Mouse (Mus musculus): ENCODE measurements around the gene Adarb2. TPM values are rescaled to one million over a fixed set of nuclear protein-coding genes. Genes with fewer than 3 reads are reported as not detected.

The Adarb2 gene
- polyA plus RNA-seq, 1 experiment from 2014 or later, result 0.15 TPM

GRCm38 (mm10) chr13:8729972-8730645 is 527.4 kb downstream of the Adarb2 start:
- 79% methylated on average over 10 of the region's 10 CpGs for WGBS
- Histone ChIP-seq H3K27ac (replicated peaks in 1 of 2; ENCODE audit: control insufficient read depth in 1 of 2, insufficient read depth in 1 of 2, low read depth in 2 of 2, low read length in 2 of 2) (no peak overlapping the region), H3K27me3 (ENCODE audit: control insufficient read depth, insufficient read depth, low read length) (no peaks in the 10 kb centered on the region), H3K4me2 (ENCODE audit: low read length) (no peak overlapping the region), H3K4me1 (ENCODE audit: control insufficient read depth in 2 of 2, insufficient read depth in 2 of 2, low read length in 2 of 2) (no peaks in the 10 kb centered on the region), H3K36me3 (ENCODE audit: control insufficient read depth, insufficient read depth, low read length) (no peaks in the 10 kb centered on the region), H3K9me3 (ENCODE audit: control insufficient read depth, low read length) (no peaks in the 10 kb centered on the region), H3K9ac (ENCODE audit: low read length) (no peak overlapping the region), H3K4me3 (ENCODE audit: control insufficient read depth in 1 of 2, insufficient read depth in 1 of 2, low read depth in 1 of 2, low read length in 2 of 2) (no peak overlapping the region)
- no peak for ATAC-seq (ENCODE audit: insufficient number of reproducible peaks, insufficient read depth, low FRiP score, low read depth)

DNA sequence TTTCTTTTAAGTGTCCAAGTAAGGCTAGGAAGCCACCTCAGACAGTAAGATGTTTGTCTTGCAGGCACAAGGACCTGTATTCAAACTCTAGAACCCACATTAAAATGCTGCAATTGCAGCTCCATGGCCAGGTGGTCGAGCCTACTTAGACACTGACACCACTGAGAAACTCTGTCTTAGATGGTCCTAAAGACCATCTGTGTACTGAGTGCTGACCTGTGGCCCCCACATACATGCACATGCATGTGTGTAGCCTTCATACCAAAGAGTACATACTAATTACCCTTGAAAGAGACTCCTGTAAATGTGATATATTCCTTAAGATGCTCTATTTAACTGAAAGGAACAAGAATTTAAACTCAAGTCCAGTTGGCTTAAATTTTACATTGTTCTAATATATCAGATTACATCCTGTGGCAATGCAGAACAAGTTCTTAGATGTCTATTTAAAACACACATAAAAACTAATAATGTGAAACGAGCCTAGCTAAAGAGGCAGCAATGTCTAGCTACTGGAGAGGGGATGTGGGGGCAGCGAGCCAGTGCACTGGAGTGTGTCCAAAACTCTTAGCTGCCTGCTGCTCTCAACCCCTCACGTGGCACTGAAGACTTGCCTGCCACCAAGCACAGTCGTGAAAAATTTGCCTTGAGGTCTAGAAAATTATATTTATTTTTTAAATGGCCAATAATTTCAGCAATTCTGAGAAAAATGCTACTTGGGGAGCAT is 534.6 kb downstream of the Adarb2 start:
- Histone ChIP-seq H3K4me2 (ENCODE audit: low read length) (no peak overlapping the region), H3K36me3 (ENCODE audit: control insufficient read depth, insufficient read depth, low read length) (no peaks in the 10 kb centered on the region), H3K9ac (ENCODE audit: low read length) (no peak overlapping the region), H3K9me3 (ENCODE audit: control insufficient read depth, low read length) (no peaks in the 10 kb centered on the region), H3K4me1 (ENCODE audit: control insufficient read depth in 2 of 2, insufficient read depth in 2 of 2, low read length in 2 of 2) (no peaks in the 10 kb centered on the region), H3K27ac (replicated peaks in 1 of 2; ENCODE audit: control insufficient read depth in 1 of 2, insufficient read depth in 1 of 2, low read depth in 2 of 2, low read length in 2 of 2) (no peak overlapping the region), H3K4me3 (ENCODE audit: control insufficient read depth in 1 of 2, insufficient read depth in 1 of 2, low read depth in 1 of 2, low read length in 2 of 2) (no peak overlapping the region), H3K27me3 (ENCODE audit: control insufficient read depth, insufficient read depth, low read length) (no peaks in the 10 kb centered on the region)
- no peak for ATAC-seq (ENCODE audit: insufficient number of reproducible peaks, insufficient read depth, low FRiP score, low read depth)
- 60% methylated on average over 5 of the region's 5 CpGs for WGBS

DNA sequence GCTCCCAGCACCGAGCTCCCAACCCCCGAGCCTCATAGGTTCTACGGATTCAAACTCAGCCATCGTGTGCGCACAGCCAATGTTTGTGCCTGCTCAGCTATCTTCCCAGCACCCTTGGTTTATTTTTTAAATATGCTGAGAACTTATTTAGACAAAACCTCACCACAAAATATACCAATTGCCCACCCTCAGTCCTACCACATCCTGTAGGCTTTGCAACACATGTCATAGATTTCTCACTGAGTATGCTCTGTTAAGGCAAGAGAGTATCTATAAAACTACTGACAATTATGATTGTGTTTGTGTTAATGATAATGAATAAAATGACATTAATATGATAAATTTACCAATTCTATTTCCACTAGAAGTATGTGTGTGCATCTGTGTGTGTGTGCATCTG is 540.1 kb downstream of the Adarb2 start:
- H3K27me3 ChIP-seq (ENCODE audit: control insufficient read depth, insufficient read depth, low read length), result no peaks in the 10 kb centered on the region
- H3K36me3 ChIP-seq (ENCODE audit: control insufficient read depth, insufficient read depth, low read length), result no peaks in the 10 kb centered on the region
- H3K27ac ChIP-seq (replicated peaks in 1 of 2; ENCODE audit: control insufficient read depth in 1 of 2, insufficient read depth in 1 of 2, low read depth in 2 of 2, low read length in 2 of 2), result no peak overlapping the region
- no peaks in the 10 kb centered on the region for H3K4me1 ChIP-seq (ENCODE audit: control insufficient read depth in 2 of 2, insufficient read depth in 2 of 2, low read length in 2 of 2)
- WGBS, result 89% methylated on average over 5 of the region's 5 CpGs
- H3K9me3 ChIP-seq (ENCODE audit: control insufficient read depth, low read length), result no peaks in the 10 kb centered on the region
- no peak overlapping the region for H3K9ac ChIP-seq (ENCODE audit: low read length)
- H3K4me2 ChIP-seq (ENCODE audit: low read length), result no peak overlapping the region
- no peak for ATAC-seq (ENCODE audit: insufficient number of reproducible peaks, insufficient read depth, low FRiP score, low read depth)
- H3K4me3 ChIP-seq (ENCODE audit: control insufficient read depth in 1 of 2, insufficient read depth in 1 of 2, low read depth in 1 of 2, low read length in 2 of 2), result no peak overlapping the region

DNA sequence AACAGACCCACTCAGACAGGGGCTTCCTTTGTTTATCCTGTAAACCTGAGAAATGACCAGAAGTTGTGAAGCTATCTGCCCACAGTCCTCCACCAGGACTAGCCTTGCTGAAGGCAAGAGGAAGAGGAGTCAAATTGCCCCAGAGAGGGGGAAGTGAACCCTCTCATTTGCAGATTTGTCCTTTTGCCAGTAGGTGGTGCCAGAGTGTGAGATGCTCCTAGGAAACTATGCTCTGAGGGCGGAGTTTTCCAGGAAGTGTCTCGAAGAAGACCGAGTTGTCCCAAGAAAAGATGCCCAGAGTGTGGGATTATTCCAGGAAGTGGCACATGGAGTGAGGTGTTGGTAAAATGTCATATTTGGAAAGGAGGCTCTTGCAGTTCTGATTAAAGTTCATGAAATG is 541.9 kb downstream of the Adarb2 start:
- WGBS, result 39% methylated on average over 3 of the region's 3 CpGs
- ATAC-seq (ENCODE audit: insufficient number of reproducible peaks, insufficient read depth, low FRiP score, low read depth), result no peak
- no peaks in the 10 kb centered on the region for H3K36me3 ChIP-seq (ENCODE audit: control insufficient read depth, insufficient read depth, low read length)

DNA sequence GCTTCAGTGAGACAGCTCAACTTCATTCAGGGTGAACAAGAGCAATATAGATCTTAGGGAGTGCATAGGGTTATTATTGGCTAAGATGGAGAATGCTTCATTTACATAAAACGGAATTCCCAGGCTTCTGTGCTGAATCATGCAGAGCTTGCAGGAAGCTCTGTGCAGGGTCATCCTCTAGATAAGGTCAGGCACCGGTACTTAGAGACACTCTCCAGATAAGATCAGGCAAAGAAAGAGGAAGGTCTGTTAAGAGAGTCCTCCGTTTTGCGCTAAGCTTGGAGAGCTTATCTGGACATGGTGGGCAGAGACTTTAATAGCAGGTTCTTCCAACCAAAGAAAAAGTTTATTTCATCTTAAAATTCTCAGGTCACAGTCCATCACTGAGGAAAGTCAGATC is 542.9 kb downstream of the Adarb2 start:
- H3K36me3 ChIP-seq (ENCODE audit: control insufficient read depth, insufficient read depth, low read length), result no peaks in the 10 kb centered on the region
- H3K9ac ChIP-seq (ENCODE audit: low read length), result no peak overlapping the region
- WGBS, result 15% methylated on average over 4 of the region's 4 CpGs
- H3K4me1 ChIP-seq (ENCODE audit: control insufficient read depth in 2 of 2, insufficient read depth in 2 of 2, low read length in 2 of 2), result no peaks in the 10 kb centered on the region
- no peak for ATAC-seq (ENCODE audit: insufficient number of reproducible peaks, insufficient read depth, low FRiP score, low read depth)
- H3K4me3 ChIP-seq (ENCODE audit: control insufficient read depth in 1 of 2, insufficient read depth in 1 of 2, low read depth in 1 of 2, low read length in 2 of 2), result no peak overlapping the region
- H3K4me2 ChIP-seq (ENCODE audit: low read length), result no peak overlapping the region
- H3K9me3 ChIP-seq (ENCODE audit: control insufficient read depth, low read length), result no peaks in the 10 kb centered on the region
- H3K27me3 ChIP-seq (ENCODE audit: control insufficient read depth, insufficient read depth, low read length), result no peaks in the 10 kb centered on the region
- H3K27ac ChIP-seq (replicated peaks in 1 of 2; ENCODE audit: control insufficient read depth in 1 of 2, insufficient read depth in 1 of 2, low read depth in 2 of 2, low read length in 2 of 2), result no peak overlapping the region

More for the DNA sequence above, 541.9 kb downstream of the Adarb2 start:
- no peak overlapping the region for H3K9ac ChIP-seq (ENCODE audit: low read length)
- no peak overlapping the region for H3K27ac ChIP-seq (replicated peaks in 1 of 2; ENCODE audit: control insufficient read depth in 1 of 2, insufficient read depth in 1 of 2, low read depth in 2 of 2, low read length in 2 of 2)
- no peak overlapping the region for H3K4me2 ChIP-seq (ENCODE audit: low read length)
- H3K9me3 ChIP-seq (ENCODE audit: control insufficient read depth, low read length), result no peaks in the 10 kb centered on the region
- H3K27me3 ChIP-seq (ENCODE audit: control insufficient read depth, insufficient read depth, low read length), result no peaks in the 10 kb centered on the region
- H3K4me1 ChIP-seq (ENCODE audit: control insufficient read depth in 2 of 2, insufficient read depth in 2 of 2, low read length in 2 of 2), result no peaks in the 10 kb centered on the region
- H3K4me3 ChIP-seq (ENCODE audit: control insufficient read depth in 1 of 2, insufficient read depth in 1 of 2, low read depth in 1 of 2, low read length in 2 of 2), result no peak overlapping the region

DNA sequence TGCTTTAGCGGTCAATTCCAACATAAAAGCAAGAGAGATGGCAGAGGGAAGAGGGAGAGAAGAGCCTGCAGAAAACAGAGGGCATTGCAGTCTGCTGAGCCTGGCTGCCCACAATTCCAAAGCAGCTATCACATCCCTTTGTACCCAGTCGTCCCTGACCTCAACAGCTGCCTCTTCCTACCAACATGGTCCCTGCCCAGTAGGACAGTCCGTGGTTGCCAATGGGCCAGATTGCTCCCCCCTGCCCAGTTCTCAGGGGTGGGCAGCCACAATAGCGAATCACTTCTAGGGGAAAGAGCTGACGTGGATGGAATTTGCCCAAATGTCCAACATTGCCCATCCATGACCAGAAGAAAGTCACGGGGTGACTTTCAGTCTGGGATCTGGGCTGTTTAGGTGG is 546.8 kb downstream of the Adarb2 start:
- Histone ChIP-seq H3K4me1 (ENCODE audit: control insufficient read depth in 2 of 2, insufficient read depth in 2 of 2, low read length in 2 of 2) (no peaks in the 10 kb centered on the region), H3K9ac (ENCODE audit: low read length) (no peak overlapping the region), H3K27ac (replicated peaks in 1 of 2; ENCODE audit: control insufficient read depth in 1 of 2, insufficient read depth in 1 of 2, low read depth in 2 of 2, low read length in 2 of 2) (no peak overlapping the region), H3K27me3 (ENCODE audit: control insufficient read depth, insufficient read depth, low read length) (no peaks in the 10 kb centered on the region), H3K36me3 (ENCODE audit: control insufficient read depth, insufficient read depth, low read length) (no peaks in the 10 kb centered on the region), H3K4me3 (ENCODE audit: control insufficient read depth in 1 of 2, insufficient read depth in 1 of 2, low read depth in 1 of 2, low read length in 2 of 2) (no peak overlapping the region), H3K4me2 (ENCODE audit: low read length) (no peak overlapping the region), H3K9me3 (ENCODE audit: control insufficient read depth, low read length) (0 out of 2 replicates have a peak, but pooled peaks cover 4% of the 10 kb centered on the region)
- no peak for ATAC-seq (ENCODE audit: insufficient number of reproducible peaks, insufficient read depth, low FRiP score, low read depth)
- 80% methylated on average over 6 of the region's 6 CpGs for WGBS

GRCm38 (mm10) chr13:8760940-8761339 is 558.3 kb downstream of the Adarb2 start:
- Histone ChIP-seq H3K27ac (replicated peaks in 1 of 2; ENCODE audit: control insufficient read depth in 1 of 2, insufficient read depth in 1 of 2, low read depth in 2 of 2, low read length in 2 of 2) (no peak overlapping the region), H3K4me2 (ENCODE audit: low read length) (no peak overlapping the region), H3K36me3 (ENCODE audit: control insufficient read depth, insufficient read depth, low read length) (no peaks in the 10 kb centered on the region), H3K4me1 (ENCODE audit: control insufficient read depth in 2 of 2, insufficient read depth in 2 of 2, low read length in 2 of 2) (0 out of 4 replicates have a peak, but pooled peaks cover 0 to 3% of the 10 kb centered on the region in 2 experiments), H3K9me3 (ENCODE audit: control insufficient read depth, low read length) (no peaks in the 10 kb centered on the region), H3K27me3 (ENCODE audit: control insufficient read depth, insufficient read depth, low read length) (peaks cover 3% of the 10 kb centered on the region; the same call in 1 of the 2 replicates), H3K4me3 (ENCODE audit: control insufficient read depth in 1 of 2, insufficient read depth in 1 of 2, low read depth in 1 of 2, low read length in 2 of 2) (no peak overlapping the region), H3K9ac (ENCODE audit: low read length) (no peak overlapping the region)
- 16% methylated on average over 8 of the region's 8 CpGs for WGBS
- no peak for ATAC-seq (ENCODE audit: insufficient number of reproducible peaks, insufficient read depth, low FRiP score, low read depth)
